7 mouse cellular contexts compared by ENCODE assay signal in genomic region chr11:115645498-115645897, GRCm38 (mm10). TPM values are rescaled to one million over a fixed set of nuclear protein-coding genes. Genes with fewer than 3 reads are reported as not detected.
A peak's percentile ranks its signal among the peaks of the same experiment; 100 is the strongest.
DNase-seq lines count a peak whose midpoint lies in the region; ATAC-seq and TF ChIP-seq lines count a peak whose summit lies in the region.
"Not testable (repeated sequence)": the region's sequence is repeated elsewhere in the genome, so short reads cannot be mapped to it uniquely, and the experiment has no call there.

No protein-coding gene starts in this region.

- not testable (repeated sequence) for H3K9ac ChIP-seq in CH12.LX (ENCODE audit: insufficient read depth, low read depth); lung, embryonic 14.5 days; lung, postnatal 0 days (replicated peaks; ENCODE audit: low read depth)

- peaks cover 34% of the 10 kb centered on the region for H3K79me2 ChIP-seq in CH12.LX (replicated peaks; ENCODE audit: control insufficient read depth, extremely low read depth, insufficient read depth, poor library complexity, severe bottlenecking)

- peaks cover 48 to 52% of the 10 kb centered on the region in 2 experiments for H3K36me3 ChIP-seq in CH12.LX (replicated peaks in 1 of 2; ENCODE audit: control insufficient read depth in 1 of 2, insufficient read depth in 1 of 2, low read length in 1 of 2)
- H3K36me3 ChIP-seq in lung, embryonic 14.5 days (ENCODE audit: insufficient read depth): peaks cover 43% of the 10 kb centered on the region
- H3K36me3 ChIP-seq in lung, postnatal 0 days (ENCODE audit: insufficient read depth, low read length): not testable (repeated sequence)
- H3K36me3 ChIP-seq in spleen, adult 2 months (ENCODE audit: control insufficient read depth, insufficient read depth, low read length): peaks cover 25% of the 10 kb centered on the region
- peaks cover 13% of the 10 kb centered on the region for H3K36me3 ChIP-seq in splenic B cell, adult 2 months (ENCODE audit: control insufficient read depth, insufficient read depth, low read length, poor library complexity, severe bottlenecking)

- not testable (repeated sequence) for H3K9me3 ChIP-seq in CH12.LX (replicated peaks; ENCODE audit: low read length); lung, embryonic 14.5 days (ENCODE audit: low read depth, low read length); lung, postnatal 0 days (ENCODE audit: low read length)

- not testable (repeated sequence) for TF ChIP-seq CTCF in CH12.LX (conservative IDR thresholded peaks at IDR 0.05 in 1 of 2, IDR thresholded peaks at IDR 0.05 in 1 of 2; ENCODE audit: low read depth in 2 of 2, low read length in 2 of 2); lung, embryonic 14.5 days (IDR thresholded peaks at IDR 0.05; ENCODE audit: low read depth); lung, postnatal 0 days (IDR thresholded peaks at IDR 0.05); spleen, adult 2 months (IDR thresholded peaks at IDR 0.05; ENCODE audit: extremely low read depth, insufficient read depth, insufficient read length, insufficient replicate concordance)

- in situ Hi-C loops in CH12.LX (cut with MboI; ENCODE audit: low pct_ligation_motif_present, low pct_unique_long_range_greater_than_20kb, low sequenced_read_pairs): loop anchor here (25.0 kb wide), 1 partner anchor 767 kb away; the partner anchor contains the start of gene Rnf157

- WGBS in lung, embryonic 14.5 days: 57% methylated on average over 14 of the region's 14 CpGs
- 65% methylated on average over 14 of the region's 14 CpGs for WGBS in lung, postnatal 0 days
- WGBS in spleen, adult 2 months: 68% methylated on average over 14 of the region's 14 CpGs

- peaks cover 45 to 94% of the 10 kb centered on the region in 2 experiments for H3K4me1 ChIP-seq in CH12.LX (ENCODE audit: control insufficient read depth in 1 of 2, insufficient read depth in 2 of 2)
- H3K4me1 ChIP-seq in lung, embryonic 14.5 days (ENCODE audit: insufficient read depth); lung, postnatal 0 days (ENCODE audit: insufficient read depth, low read depth, low read length): not testable (repeated sequence)
- H3K4me1 ChIP-seq in spleen, adult 2 months (ENCODE audit: control insufficient read depth, insufficient read depth, insufficient read length): peaks cover 28% of the 10 kb centered on the region

- not testable (repeated sequence) for H3K4me2 ChIP-seq in CH12.LX (ENCODE audit: insufficient read depth, low read depth, poor library complexity, severe bottlenecking); lung, embryonic 14.5 days; lung, postnatal 0 days (replicated peaks; ENCODE audit: low read depth, low read length)

- dilution Hi-C loops in CH12.LX (cut with MboI; ENCODE audit: extremely low pct_ligation_motif_present, extremely low pct_unique_long_range_greater_than_20kb, low sequenced_read_pairs): not testable (repeated sequence)

- ATAC-seq in lung, embryonic 14.5 days (ENCODE audit: insufficient read depth): not testable (repeated sequence)
- ATAC-seq in lung, postnatal 0 days: 0 out of 2 replicates have a peak, but pooled peaks have one; percentile 34

- not testable (repeated sequence) for H3K4me3 ChIP-seq in CH12.LX (replicated peaks in 1 of 3; ENCODE audit: low read depth in 2 of 3, low read length in 2 of 3, poor library complexity in 1 of 3); lung, embryonic 14.5 days (ENCODE audit: low read depth, low read length); lung, postnatal 0 days (ENCODE audit: low read depth, low read length); spleen, adult 2 months (ENCODE audit: extremely low read depth, insufficient read depth, insufficient read length)

- TF ChIP-seq RAD21 in CH12.LX (IDR thresholded peaks at IDR 0.05; ENCODE audit: low read depth, low read length): not testable (repeated sequence)

- H3K27me3 ChIP-seq in CH12.LX (replicated peaks); lung, embryonic 14.5 days (ENCODE audit: insufficient read depth, low read length); lung, postnatal 0 days (replicated peaks; ENCODE audit: insufficient read depth, low read length); spleen, adult 2 months (ENCODE audit: control insufficient read depth, insufficient read depth, low read length); splenic B cell, adult 2 months (ENCODE audit: control insufficient read depth, insufficient read depth, low read length, poor library complexity, severe bottlenecking): not testable (repeated sequence)

- 0 out of 2 replicates have a peak, but pooled peaks have one; percentile 12 for TF ChIP-seq POLR2A in CH12.LX (IDR thresholded peaks at IDR 0.05; ENCODE audit: low read depth, low read length)
- TF ChIP-seq POLR2A in spleen, adult 2 months (IDR thresholded peaks at IDR 0.05; ENCODE audit: low read depth, low read length): not testable (repeated sequence)

- peak overlapping the region; percentile 85 for H3K27ac ChIP-seq in CH12.LX (ENCODE audit: insufficient read depth, low read depth)
- not testable (repeated sequence) for H3K27ac ChIP-seq in lung, embryonic 14.5 days (ENCODE audit: low read depth); lung, postnatal 0 days (ENCODE audit: low read length)
- H3K27ac ChIP-seq in spleen, adult 2 months (ENCODE audit: insufficient read depth, low read length): peak overlapping the region; percentile 68; the same call in 1 of the 2 replicates

- DNase-seq in CH12.LX (ENCODE audit: extremely low read depth); lung, postnatal 0 days (ENCODE audit: low spot score); spleen, adult 2 months (ENCODE audit: low read depth in 1 of 2, low spot score in 2 of 2): not testable (repeated sequence)
- DNase-seq in lung, embryonic 14.5 days: peak; percentile 26
- DNase-seq in lung, postnatal 10 days: peak; percentile 33
- peak; percentile 17 for DNase-seq in lung, postnatal 14 days
- peak; percentile 43 for DNase-seq in splenic B cell, adult 2 months (ENCODE audit: low read depth, low spot score)

- not testable (repeated sequence) for TF ChIP-seq EP300 in CH12.LX (IDR thresholded peaks at IDR 0.05; ENCODE audit: low read length); lung, postnatal 0 days (IDR thresholded peaks at IDR 0.05)

TF ChIP-seq in CH12.LX, 34 proteins besides CTCF, POLR2A, EP300 and RAD21:
- TF ChIP-seq TCF12 (IDR thresholded peaks at IDR 0.05; ENCODE audit: low read depth, low read length): 0 out of 2 replicates have a peak, but pooled peaks have one; percentile 47
- TF ChIP-seq MEF2A (IDR thresholded peaks at IDR 0.05; ENCODE audit: borderline replicate concordance, low read depth, low read length): peak; percentile 55; the same call in 1 of the 2 replicates
- peak; percentile 54 for TF ChIP-seq ETS1 (conservative IDR thresholded peaks at IDR 0.05; ENCODE audit: low read depth, low read length)
- TF ChIP-seq BHLHE40 (IDR thresholded peaks at IDR 0.05; ENCODE audit: low read depth, low read length): peak; percentile 63; the same call in 1 of the 2 replicates
TF ChIP-seq in CH12.LX: peak in this region for 4; not testable (repeated sequence) for 30.

RNA-seq across cellular contexts. Expression of gene Slc25a19, which starts 17.4 kb away (rescaled TPM):
- total RNA-seq in CH12.LX (2012; rRNA removed) (277 and 312 TPM in 2 replicates), CH12.LX (2014; rRNA removed) (278 and 294 TPM in 2 replicates)
- polyA plus RNA-seq in CH12.LX (2012; ENCODE audit: insufficient read length, low read depth): 374 and 398 TPM in 2 replicates
- 18.5 and 22.5 TPM in 2 replicates for polyA plus RNA-seq in lung, embryonic 14.5 days (2014; fragmentation: Nextera tagmentation; extraction: Ambion mirVana)
- 18.9 and 19.5 TPM in 2 replicates for polyA plus RNA-seq in lung, postnatal 0 days (2015; fragmentation: Nextera tagmentation; extraction: Ambion mirVana)
- 64.0 and 82.0 TPM in 2 replicates for polyA plus RNA-seq in spleen, adult 2 months (2012; rRNA removed)

RNA-seq across cellular contexts. Expression of gene Mif4gd, which starts 32.7 kb away (rescaled TPM):
- total RNA-seq in CH12.LX (2012; rRNA removed): 143 and 177 TPM in 2 replicates
- 160 and 174 TPM in 2 replicates for total RNA-seq in CH12.LX (2014; rRNA removed)
- polyA plus RNA-seq in CH12.LX (2012; ENCODE audit: insufficient read length, low read depth): 131 and 143 TPM in 2 replicates
- polyA plus RNA-seq in lung, embryonic 14.5 days (2014; fragmentation: Nextera tagmentation; extraction: Ambion mirVana): 21.8 and 22.3 TPM in 2 replicates
- 74.7 and 78.6 TPM in 2 replicates for polyA plus RNA-seq in lung, postnatal 0 days (2015; fragmentation: Nextera tagmentation; extraction: Ambion mirVana)
- polyA plus RNA-seq in spleen, adult 2 months (2012; rRNA removed): 175 and 210 TPM in 2 replicates

RNA-seq across cellular contexts. Expression of gene Gga3, which starts 41.6 kb away (rescaled TPM):
- total RNA-seq in CH12.LX (2012; rRNA removed) (18.7 and 22.6 TPM in 2 replicates), CH12.LX (2014; rRNA removed) (7.7 TPM in 2 replicates)
- polyA plus RNA-seq in CH12.LX (2012; ENCODE audit: insufficient read length, low read depth): 37.2 and 39.8 TPM in 2 replicates
- polyA plus RNA-seq in lung, embryonic 14.5 days (2014; fragmentation: Nextera tagmentation; extraction: Ambion mirVana): 22.5 and 22.7 TPM in 2 replicates
- polyA plus RNA-seq in lung, postnatal 0 days (2015; fragmentation: Nextera tagmentation; extraction: Ambion mirVana): 6.8 and 8.1 TPM in 2 replicates
- polyA plus RNA-seq in spleen, adult 2 months (2012; rRNA removed): 39.4 and 40.9 TPM in 2 replicates

RNA-seq across cellular contexts. Expression of gene Mrps7, which starts 41.8 kb away (rescaled TPM):
- total RNA-seq in CH12.LX (2012; rRNA removed): 172 and 217 TPM in 2 replicates
- total RNA-seq in CH12.LX (2014; rRNA removed): 154 and 168 TPM in 2 replicates
- 157 and 184 TPM in 2 replicates for polyA plus RNA-seq in CH12.LX (2012; ENCODE audit: insufficient read length, low read depth)
- polyA plus RNA-seq in lung, embryonic 14.5 days (2014; fragmentation: Nextera tagmentation; extraction: Ambion mirVana): 93.3 and 95.6 TPM in 2 replicates
- polyA plus RNA-seq in lung, postnatal 0 days (2015; fragmentation: Nextera tagmentation; extraction: Ambion mirVana): 47.4 and 49.2 TPM in 2 replicates
- 10.6 and 13.6 TPM in 2 replicates for polyA plus RNA-seq in spleen, adult 2 months (2012; rRNA removed)
